Mouse (Mus musculus): ENCODE measurements around the gene Kat6b. TPM values are rescaled to one million over a fixed set of nuclear protein-coding genes. Genes with fewer than 3 reads are reported as not detected.
"Not testable (repeated sequence)": the region's sequence is repeated elsewhere in the genome, so short reads cannot be mapped to it uniquely, and the experiment has no call there.

Kat6b gene
- total RNA-seq, 2 experiments from 2014 or later = 60.3 to 62.0 TPM

GRCm38 (mm10) chr14:21484199-21484598 lies 3.0 kb downstream of the Kat6b start:
- no peak for DNase-seq (ENCODE audit: low spot score in 2 of 2)

- DNase-seq (ENCODE audit: low spot score in 2 of 2) = no peak
Measured at GRCm38 (mm10) chr14:21484693-21485092, 3.5 kb downstream of the Kat6b start.

GRCm38 (mm10) chr14:21485961-21486520 lies 4.8 kb downstream of the Kat6b start:
- no peak for DNase-seq (ENCODE audit: low spot score in 2 of 2)

GRCm38 (mm10) chr14:21487135-21487534 lies 5.9 kb downstream of the Kat6b start:
- DNase-seq (ENCODE audit: low spot score in 2 of 2) = not testable (repeated sequence)

- DNase-seq (ENCODE audit: low spot score in 2 of 2) = not testable (repeated sequence)
Measured at GRCm38 (mm10) chr14:21488426-21489115, 7.3 kb downstream of the Kat6b start.

GRCm38 (mm10) chr14:21489116-21489485 lies 7.9 kb downstream of the Kat6b start:
- no peak for DNase-seq (ENCODE audit: low spot score in 2 of 2)

GRCm38 (mm10) chr14:21490141-21490540 lies 8.9 kb downstream of the Kat6b start:
- no peak for DNase-seq (ENCODE audit: low spot score in 2 of 2)

GRCm38 (mm10) chr14:21498361-21498996 lies 17.2 kb downstream of the Kat6b start:
- DNase-seq (ENCODE audit: low spot score in 2 of 2) = peak in 1 of 2 experiments; percentile 27

- DNase-seq (ENCODE audit: low spot score in 2 of 2) = peak; percentile 64 to 71
Measured at GRCm38 (mm10) chr14:21499011-21499581, 17.9 kb downstream of the Kat6b start.

- DNase-seq (ENCODE audit: low spot score in 2 of 2) = peak in 1 of 2 experiments; percentile 84
Measured at GRCm38 (mm10) chr14:21499631-21500153, 18.5 kb downstream of the Kat6b start.

GRCm38 (mm10) chr14:21500154-21501047 lies 19.2 kb downstream of the Kat6b start:
- peak; percentile 99 for DNase-seq (ENCODE audit: low spot score in 2 of 2)

- no peak for DNase-seq (ENCODE audit: low spot score in 2 of 2)
Measured at GRCm38 (mm10) chr14:21501048-21501657, 19.9 kb downstream of the Kat6b start.

GRCm38 (mm10) chr14:21505036-21505435 lies 23.8 kb downstream of the Kat6b start:
- DNase-seq (ENCODE audit: low spot score in 2 of 2) = no peak

GRCm38 (mm10) chr14:21507046-21507445 lies 25.8 kb downstream of the Kat6b start:
- no peak for DNase-seq (ENCODE audit: low spot score in 2 of 2)

GRCm38 (mm10) chr14:21509111-21509905 lies 28.1 kb downstream of the Kat6b start:
- DNase-seq (ENCODE audit: low spot score in 2 of 2) = no peak

- no peak for DNase-seq (ENCODE audit: low spot score in 2 of 2)
Measured at GRCm38 (mm10) chr14:21511438-21511837, 30.2 kb downstream of the Kat6b start.

GRCm38 (mm10) chr14:21515505-21515904 lies 34.3 kb downstream of the Kat6b start:
- DNase-seq (ENCODE audit: low spot score in 2 of 2) = peak in 1 of 2 experiments; percentile 50

GRCm38 (mm10) chr14:21519307-21519706 lies 38.1 kb downstream of the Kat6b start:
- DNase-seq (ENCODE audit: low spot score in 2 of 2) = no peak

- no peak for DNase-seq (ENCODE audit: low spot score in 2 of 2)
Measured at GRCm38 (mm10) chr14:21520496-21520895, 39.3 kb downstream of the Kat6b start.

GRCm38 (mm10) chr14:21521496-21521895 lies 40.3 kb downstream of the Kat6b start:
- not testable (repeated sequence) for DNase-seq (ENCODE audit: low spot score in 2 of 2)
